Mouse (Mus musculus) intestine, embryonic 14.5 days (tissue): ENCODE measurements at regions not wholly inside any gene's neighbourhood (a gene's known extent, or its start where the extent isn't known, plus 50 kb on each side); places are given as distances from the start of the nearest gene placed in this dataset.

Experiments
- ATAC-seq: fragments of 200-750 bp; cut with Nextera tagmentation; replicated peaks from 2 replicates; pipeline ENCODE4 v1.8.0; 2017; ENCODE audit warnings: low read depth, moderate number of reproducible peaks, moderate TSS enrichment, moderate library complexity; ENCODE audit not compliant: low FRiP score, low TSS enrichment
- DNase-seq: peaks from one replicate; pipeline ENCODE4 v3.0.0-alpha.2; 2018; ENCODE audit warnings: low spot score
- H3K27ac ChIP-seq: fragments of 300-500 bp; sonication (generic); 2 replicates; pipeline ENCODE4 v1.5.1; 2014; ENCODE audit warnings: low read depth, mild to moderate bottlenecking, control low read depth
- H3K27me3 ChIP-seq: fragments of 300-500 bp; sonication (generic); replicated peaks from 2 replicates; pipeline ENCODE4 v1.6.1; 2014; ENCODE audit warnings: low read length, control low read depth; ENCODE audit not compliant: control insufficient read depth, insufficient read depth
- H3K36me3 ChIP-seq: fragments of 300-500 bp; sonication (generic); 2 replicates; pipeline ENCODE4 v1.6.1; 2014; ENCODE audit warnings: low read length, control low read depth; ENCODE audit not compliant: control insufficient read depth, insufficient read depth
- H3K4me1 ChIP-seq: fragments of 300-500 bp; sonication (generic); replicated peaks from 2 replicates; pipeline ENCODE4 v1.6.1; 2014; ENCODE audit warnings: low read length, control low read depth, mixed read lengths; ENCODE audit not compliant: control insufficient read depth, insufficient read depth
- H3K4me2 ChIP-seq: fragments of 300-500 bp; sonication (generic); 2 replicates; pipeline ENCODE4 v1.6.1; 2014; ENCODE audit warnings: low read length
- H3K4me3 ChIP-seq: fragments of 300-500 bp; sonication (generic); 2 replicates; pipeline ENCODE4 v1.5.1; 2014; ENCODE audit warnings: low read depth, low read length, control low read depth, mixed read lengths
- H3K9ac ChIP-seq: fragments of 300-500 bp; sonication (generic); 2 replicates; pipeline ENCODE4 v1.6.1; 2014; ENCODE audit warnings: mild to moderate bottlenecking, low read length
- H3K9me3 ChIP-seq: fragments of 300-500 bp; sonication (generic); 2 replicates; pipeline ENCODE4 v1.6.1; 2016; ENCODE audit warnings: low read length, control low read depth; ENCODE audit not compliant: control insufficient read depth
- WGBS: fragments of 180-500 bp; shearing (Covaris S2); extraction: QIAGEN DNeasy Blood & Tissue Kit; methylation state at CpG from one replicate; pipeline ENCODE4 v1.1.7; 2014; 5-methylcytosine and 5-hydroxymethylcytosine counted together

DNA sequence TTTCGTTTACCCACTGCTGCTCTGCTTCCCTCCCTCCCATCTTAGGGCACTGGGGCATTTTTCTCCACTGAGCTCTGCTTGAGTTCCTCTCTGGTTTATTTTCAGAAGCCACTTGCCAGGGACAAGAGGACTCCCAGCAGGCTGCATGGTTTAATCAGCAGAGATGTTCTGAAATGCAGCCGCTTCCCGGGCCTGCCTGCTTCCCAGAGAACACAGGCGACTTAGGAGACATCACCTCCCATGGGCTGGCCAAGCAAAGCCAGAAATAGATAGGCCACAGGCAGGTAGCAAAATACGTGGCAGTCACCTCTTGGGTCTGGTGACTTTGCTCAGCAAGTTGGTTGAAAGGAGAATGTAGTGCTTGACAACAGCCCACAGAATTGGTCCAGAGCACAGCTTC is 141.8 kb downstream of the Diras2 start:
- H3K4me1 ChIP-seq: no peaks in the 10 kb centered on the region
- no peak overlapping the region for H3K27ac ChIP-seq
- no peak for DNase-seq
- no peak for ATAC-seq
- H3K4me2 ChIP-seq: no peak overlapping the region
- H3K9ac ChIP-seq: no peak overlapping the region
- H3K36me3 ChIP-seq: no peaks in the 10 kb centered on the region
- 0 out of 2 replicates have a peak, but pooled peaks cover 3% of the 10 kb centered on the region for H3K9me3 ChIP-seq
- no peak overlapping the region for H3K4me3 ChIP-seq
- no peaks in the 10 kb centered on the region for H3K27me3 ChIP-seq
- WGBS: 89% methylated on average over 5 of the region's 5 CpGs

GRCm38 (mm10) chr13:52395786-52396185 is 135.3 kb downstream of the Diras2 start:
- Histone ChIP-seq H3K4me2 (no peak overlapping the region), H3K4me3 (no peak overlapping the region), H3K27ac (no peak overlapping the region), H3K27me3 (no peaks in the 10 kb centered on the region), H3K9ac (no peak overlapping the region), H3K36me3 (no peaks in the 10 kb centered on the region), H3K4me1 (no peaks in the 10 kb centered on the region), H3K9me3 (no peaks in the 10 kb centered on the region)
- WGBS: 89% methylated on average over 8 of the region's 8 CpGs
- no peak for ATAC-seq
- no peak for DNase-seq

DNA sequence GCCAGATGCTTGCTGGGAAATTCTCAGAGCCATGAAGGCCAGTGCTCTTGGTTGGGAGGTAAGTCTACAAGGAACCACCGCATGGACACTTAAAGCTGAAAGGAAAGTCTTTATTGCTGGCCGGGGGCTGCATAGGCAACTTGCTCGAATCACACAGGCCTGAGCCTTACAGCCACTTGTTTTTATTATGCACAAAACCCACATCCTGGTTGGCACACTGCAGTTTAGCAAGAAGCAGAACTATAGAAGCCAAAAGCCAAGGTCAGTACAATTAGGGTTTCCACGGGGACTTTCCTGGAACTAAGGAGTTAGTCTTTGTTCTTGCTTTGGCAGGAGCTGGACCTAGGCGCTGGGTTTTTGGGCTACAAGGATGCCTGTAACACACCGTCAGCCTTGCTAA is 132.7 kb downstream of the Diras2 start:
- no peak overlapping the region for H3K27ac ChIP-seq
- ATAC-seq: no peak
- 89% methylated on average over 6 of the region's 6 CpGs for WGBS
- no peak overlapping the region for H3K4me2 ChIP-seq
- no peaks in the 10 kb centered on the region for H3K36me3 ChIP-seq
- no peaks in the 10 kb centered on the region for H3K9me3 ChIP-seq
- no peak overlapping the region for H3K9ac ChIP-seq
- no peak overlapping the region for H3K4me3 ChIP-seq
- no peak for DNase-seq
- H3K27me3 ChIP-seq: no peaks in the 10 kb centered on the region
- H3K4me1 ChIP-seq: no peaks in the 10 kb centered on the region

GRCm38 (mm10) chr13:52399143-52399542 is 131.9 kb downstream of the Diras2 start:
- DNase-seq (no peak), ATAC-seq (no peak)
- Histone ChIP-seq H3K9ac (no peak overlapping the region), H3K27me3 (no peaks in the 10 kb centered on the region), H3K36me3 (no peaks in the 10 kb centered on the region), H3K27ac (no peak overlapping the region), H3K9me3 (no peaks in the 10 kb centered on the region), H3K4me1 (no peaks in the 10 kb centered on the region), H3K4me3 (no peak overlapping the region), H3K4me2 (no peak overlapping the region)
- 91% methylated on average over 2 of the region's 2 CpGs for WGBS

DNA sequence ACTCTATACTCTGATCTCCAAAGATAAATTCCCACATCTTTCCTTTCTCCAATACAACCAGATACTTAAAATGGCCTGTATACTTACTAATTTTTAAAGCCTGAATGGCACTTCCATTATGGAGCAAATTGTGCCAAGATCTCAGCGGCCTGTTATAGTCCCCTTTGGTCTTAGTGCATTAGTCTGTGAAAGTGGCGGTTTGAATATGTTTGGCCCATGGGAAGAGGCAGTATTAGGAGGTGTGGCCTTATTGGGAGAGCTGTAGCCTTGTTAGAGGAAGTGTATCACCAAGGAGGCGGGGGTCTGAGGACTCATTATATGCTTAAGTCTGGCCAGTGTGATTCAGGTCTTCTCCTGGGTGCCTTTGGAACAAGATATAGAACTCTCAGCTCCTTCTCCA is 127.3 kb downstream of the Diras2 start:
- Histone ChIP-seq H3K9me3 (no peaks in the 10 kb centered on the region), H3K27me3 (no peaks in the 10 kb centered on the region), H3K36me3 (no peaks in the 10 kb centered on the region), H3K4me3 (no peak overlapping the region), H3K4me1 (no peaks in the 10 kb centered on the region), H3K27ac (no peak overlapping the region), H3K9ac (no peak overlapping the region), H3K4me2 (no peak overlapping the region)
- WGBS: 81% methylated on average over 3 of the region's 3 CpGs
- ATAC-seq (no peak), DNase-seq (no peak)

DNA sequence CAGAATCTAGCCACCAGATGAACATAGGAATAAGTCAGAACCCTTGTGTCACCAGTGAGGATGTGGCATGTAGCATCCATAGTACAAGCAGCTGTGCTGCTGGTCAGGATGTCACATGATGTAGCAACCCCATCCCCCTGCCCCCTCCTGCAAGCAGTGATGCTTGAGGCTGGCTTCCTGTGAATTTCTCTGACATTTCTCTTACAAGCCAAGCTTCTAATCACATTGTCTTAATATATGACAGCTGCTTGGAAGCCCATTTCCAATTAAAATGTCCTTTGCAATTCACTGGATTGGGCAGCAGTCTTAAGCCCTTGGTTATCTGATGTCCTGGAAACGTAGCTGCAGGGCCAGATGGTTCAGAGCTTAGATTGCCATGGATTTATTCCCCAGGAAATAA is 114.8 kb downstream of the Diras2 start:
- Histone ChIP-seq H3K36me3 (no peaks in the 10 kb centered on the region), H3K9ac (no peak overlapping the region), H3K4me1 (no peaks in the 10 kb centered on the region), H3K27me3 (no peaks in the 10 kb centered on the region), H3K4me3 (no peak overlapping the region), H3K27ac (no peak overlapping the region), H3K4me2 (no peak overlapping the region), H3K9me3 (peaks cover 8% of the 10 kb centered on the region; the same call in 1 of the 2 replicates)
- ATAC-seq (no peak), DNase-seq (no peak)
- WGBS: 61% methylated on average over 1 of the region's 1 CpGs

DNA sequence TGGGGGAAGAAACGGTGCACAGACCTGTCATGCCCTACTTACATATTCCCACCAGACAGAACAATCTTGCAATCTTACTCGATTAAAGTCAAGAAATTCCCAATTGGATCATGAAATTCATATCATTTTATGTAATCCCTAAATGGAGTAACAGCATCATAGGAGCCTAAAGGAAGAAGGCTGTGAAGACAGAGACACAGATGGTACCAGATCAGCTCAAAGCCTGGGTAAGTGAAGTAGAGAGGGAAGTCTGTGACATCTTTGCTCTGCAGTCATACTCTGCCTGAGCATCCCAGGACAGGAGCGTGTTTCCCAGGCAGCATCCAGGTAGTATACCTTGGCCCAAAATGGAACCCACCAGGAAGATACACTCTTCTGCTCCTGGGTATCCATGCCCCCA is 108.6 kb downstream of the Diras2 start:
- ATAC-seq (no peak), DNase-seq (no peak)

GRCm38 (mm10) chr13:52428527-52428926 is 102.6 kb downstream of the Diras2 start:
- no peak overlapping the region for H3K4me2 ChIP-seq
- H3K27me3 ChIP-seq: no peaks in the 10 kb centered on the region
- H3K9ac ChIP-seq: no peak overlapping the region
- H3K27ac ChIP-seq: no peak overlapping the region
- H3K4me3 ChIP-seq: no peak overlapping the region
- H3K4me1 ChIP-seq: no peaks in the 10 kb centered on the region
- DNase-seq (no peak), ATAC-seq (no peak)
- 74% methylated on average over 5 of the region's 5 CpGs for WGBS
- H3K9me3 ChIP-seq: no peaks in the 10 kb centered on the region
- H3K36me3 ChIP-seq: no peaks in the 10 kb centered on the region

More for the DNA sequence above, 108.6 kb downstream of the Diras2 start:
- no peaks in the 10 kb centered on the region for H3K9me3 ChIP-seq
- no peak overlapping the region for H3K9ac ChIP-seq
- no peak overlapping the region for H3K4me3 ChIP-seq
- no peaks in the 10 kb centered on the region for H3K4me1 ChIP-seq
- no peak overlapping the region for H3K27ac ChIP-seq
- H3K36me3 ChIP-seq: no peaks in the 10 kb centered on the region
- H3K4me2 ChIP-seq: no peak overlapping the region
- WGBS: 89% methylated on average over 3 of the region's 3 CpGs
- no peaks in the 10 kb centered on the region for H3K27me3 ChIP-seq

- no peak overlapping the region for H3K9ac ChIP-seq
- H3K27ac ChIP-seq: no peak overlapping the region
- no peaks in the 10 kb centered on the region for H3K36me3 ChIP-seq
- ATAC-seq: no peak
- H3K27me3 ChIP-seq: no peaks in the 10 kb centered on the region
- WGBS: 84% methylated on average over 8 of the region's 8 CpGs
- no peak overlapping the region for H3K4me2 ChIP-seq
- no peaks in the 10 kb centered on the region for H3K9me3 ChIP-seq
- no peaks in the 10 kb centered on the region for H3K4me1 ChIP-seq
- no peak overlapping the region for H3K4me3 ChIP-seq
- DNase-seq: no peak
Observed at GRCm38 (mm10) chr13:52436756-52437155, 94.3 kb downstream of the Diras2 start.
